Mouse (Mus musculus): Measurements from ENCODE around the gene Arsk.
A peak's percentile ranks its signal among the peaks of the same experiment; 100 is the strongest.

Arsk gene

GRCm38 (mm10) chr13:76098493-76099303 is at the start of gene Arsk, which contains the start of gene Ttc37:
Gene Arsk (minus strand): TSS chr13:76098660.
Gene Ttc37 (plus strand): TSS chr13:76098734.
- DNase-seq (ENCODE audit: low read depth, low spot score): peak; percentile 99

GRCm38 (mm10) chr13:76141117-76141808 is 42.8 kb upstream of the Arsk start:
- no peak for DNase-seq (ENCODE audit: low read depth, low spot score)

- no peak for DNase-seq (ENCODE audit: low read depth, low spot score)
Observed at GRCm38 (mm10) chr13:76138862-76139261, 40.4 kb upstream of the Arsk start.

- no peak for DNase-seq (ENCODE audit: low read depth, low spot score)
Observed at GRCm38 (mm10) chr13:76132415-76132814, 34.0 kb upstream of the Arsk start.

- no peak for DNase-seq (ENCODE audit: low read depth, low spot score)
Observed at GRCm38 (mm10) chr13:76128799-76129198, 30.3 kb upstream of the Arsk start.

- DNase-seq (ENCODE audit: low read depth, low spot score): no peak
Observed at GRCm38 (mm10) chr13:76109069-76109824, 10.8 kb upstream of the Arsk start.

- DNase-seq (ENCODE audit: low read depth, low spot score): no peak
Observed at GRCm38 (mm10) chr13:76101989-76102388, 3.5 kb upstream of the Arsk start.

- DNase-seq (ENCODE audit: low read depth, low spot score): peak; percentile 90
Observed at GRCm38 (mm10) chr13:76098116-76098492, 356 bp downstream of the Arsk start.

- DNase-seq (ENCODE audit: low read depth, low spot score): no peak
Observed at GRCm38 (mm10) chr13:76074323-76074722, 24.1 kb downstream of the Arsk start.

- no peak for DNase-seq (ENCODE audit: low read depth, low spot score)
Observed at GRCm38 (mm10) chr13:76064363-76064945, 34.0 kb downstream of the Arsk start.

- DNase-seq (ENCODE audit: low read depth, low spot score): no peak
Observed at GRCm38 (mm10) chr13:76063548-76063947, 34.9 kb downstream of the Arsk start.

GRCm38 (mm10) chr13:76062569-76062968 is 35.9 kb downstream of the Arsk start:
- DNase-seq (ENCODE audit: low read depth, low spot score): no peak

GRCm38 (mm10) chr13:76062126-76062525 is 36.3 kb downstream of the Arsk start:
- DNase-seq (ENCODE audit: low read depth, low spot score): no peak

- DNase-seq (ENCODE audit: low read depth, low spot score): no peak
Observed at GRCm38 (mm10) chr13:76059591-76059990, 38.9 kb downstream of the Arsk start.

GRCm38 (mm10) chr13:76057267-76058069 is 41.0 kb downstream of the Arsk start:
- no peak for DNase-seq (ENCODE audit: low read depth, low spot score)

GRCm38 (mm10) chr13:76056896-76057266 is 41.6 kb downstream of the Arsk start, which contains the start of gene Gpr150:
Gene Gpr150 (minus strand): TSS chr13:76056996.
- no peak for DNase-seq (ENCODE audit: low read depth, low spot score)

GRCm38 (mm10) chr13:76056261-76056724 is 42.2 kb downstream of the Arsk start:
- peak; percentile 77 for DNase-seq (ENCODE audit: low read depth, low spot score)

GRCm38 (mm10) chr13:76055391-76056232 is 42.8 kb downstream of the Arsk start:
- peak; percentile 43 for DNase-seq (ENCODE audit: low read depth, low spot score)

- no peak for DNase-seq (ENCODE audit: low read depth, low spot score)
Observed at GRCm38 (mm10) chr13:76044971-76045370, 53.5 kb downstream of the Arsk start.

- DNase-seq (ENCODE audit: low read depth, low spot score): no peak
Observed at GRCm38 (mm10) chr13:76042455-76042854, 56.0 kb downstream of the Arsk start.
